Mouse (Mus musculus): ENCODE measurements around the gene Tufm. TPM values are rescaled to one million over a fixed set of nuclear protein-coding genes. Genes with fewer than 3 reads are reported as not detected.

Gene Tufm
- total RNA-seq, 2 experiments from 2014 or later: 141 to 168 TPM

DNA sequence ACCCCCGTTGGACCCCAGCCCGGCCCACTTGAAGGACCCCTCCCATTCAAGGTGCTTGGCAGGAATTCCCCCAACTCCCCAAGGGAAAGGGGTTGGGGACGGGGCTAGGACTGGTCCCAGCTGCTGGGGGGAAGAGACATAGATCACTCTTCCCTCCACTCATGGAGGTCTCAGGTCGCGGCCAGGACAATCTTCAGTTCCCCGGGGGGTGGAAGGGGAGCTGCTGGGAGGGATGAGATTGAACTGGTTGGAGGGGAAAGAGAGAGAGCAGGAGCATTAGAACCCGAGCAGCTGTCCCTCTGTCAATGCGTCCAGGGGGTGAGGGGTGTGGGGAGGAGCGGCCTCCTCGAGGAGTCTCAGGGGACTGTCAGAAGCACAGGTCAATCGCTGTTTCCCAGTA is 4.8 kb downstream of the Tufm start:
- no peak for ATAC-seq (replicated peaks; ENCODE audit: low FRiP score, low TSS enrichment, poor library complexity, severe bottlenecking)

GRCm38 (mm10) chr7:126494120-126494519 is 7.0 kb downstream of the Tufm start:
- no peak for ATAC-seq (replicated peaks; ENCODE audit: low FRiP score, low TSS enrichment, poor library complexity, severe bottlenecking)

GRCm38 (mm10) chr7:126496475-126496874 is 9.3 kb downstream of the Tufm start:
- no peak for ATAC-seq (replicated peaks; ENCODE audit: low FRiP score, low TSS enrichment, poor library complexity, severe bottlenecking)

GRCm38 (mm10) chr7:126497966-126498365 is 10.8 kb downstream of the Tufm start:
- ATAC-seq (replicated peaks; ENCODE audit: low FRiP score, low TSS enrichment, poor library complexity, severe bottlenecking): no peak

DNA sequence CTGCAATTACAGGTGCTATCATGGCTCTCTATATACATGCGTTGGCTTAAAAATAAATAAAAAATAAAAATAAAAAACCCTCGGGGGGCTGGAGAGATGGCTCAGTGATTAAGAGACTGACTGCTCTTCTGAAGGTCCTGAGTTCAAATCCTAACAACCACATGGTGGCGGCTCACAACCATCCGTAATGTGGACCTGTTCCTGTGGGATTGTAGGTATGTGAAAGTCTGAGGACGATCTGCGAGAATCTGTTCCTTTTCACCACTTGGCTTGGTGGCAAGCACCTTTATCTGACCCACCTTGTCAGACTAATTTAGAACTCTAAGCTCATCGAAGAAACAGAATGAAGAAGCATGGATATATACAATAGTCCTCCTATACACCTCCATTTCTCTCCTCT is 12.3 kb downstream of the Tufm start:
- no peak for ATAC-seq (replicated peaks; ENCODE audit: low FRiP score, low TSS enrichment, poor library complexity, severe bottlenecking)

GRCm38 (mm10) chr7:126501684-126502022 is 14.5 kb downstream of the Tufm start:
- no peak for ATAC-seq (replicated peaks; ENCODE audit: low FRiP score, low TSS enrichment, poor library complexity, severe bottlenecking)

- peak; percentile 78 for ATAC-seq (replicated peaks; ENCODE audit: low FRiP score, low TSS enrichment, poor library complexity, severe bottlenecking)
Observed at GRCm38 (mm10) chr7:126502023-126502741, 15.0 kb downstream of the Tufm start.

DNA sequence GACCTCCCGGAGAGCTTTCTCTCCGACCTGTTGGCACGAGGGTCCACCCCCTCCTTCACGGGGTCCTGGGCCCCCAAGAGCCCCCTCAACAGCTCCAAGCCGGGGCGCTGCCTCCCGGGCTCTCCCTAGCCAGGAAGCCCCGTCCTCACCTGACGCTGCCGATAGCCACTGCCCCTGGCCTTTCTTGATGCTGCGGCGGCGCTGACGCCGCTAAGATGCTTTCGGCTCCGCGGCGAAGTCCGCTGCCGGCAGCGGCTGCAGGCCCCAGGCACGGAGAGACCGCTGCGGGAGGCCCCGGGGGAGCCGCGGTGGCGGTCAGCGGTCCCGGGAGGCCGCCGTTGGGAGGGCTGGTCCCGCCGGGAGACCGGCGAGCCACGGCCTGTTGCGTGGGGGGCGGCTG is 15.6 kb downstream of the Tufm start:
- ATAC-seq (replicated peaks; ENCODE audit: low FRiP score, low TSS enrichment, poor library complexity, severe bottlenecking): peak; percentile 3; the same call in 1 of the 2 replicates

DNA sequence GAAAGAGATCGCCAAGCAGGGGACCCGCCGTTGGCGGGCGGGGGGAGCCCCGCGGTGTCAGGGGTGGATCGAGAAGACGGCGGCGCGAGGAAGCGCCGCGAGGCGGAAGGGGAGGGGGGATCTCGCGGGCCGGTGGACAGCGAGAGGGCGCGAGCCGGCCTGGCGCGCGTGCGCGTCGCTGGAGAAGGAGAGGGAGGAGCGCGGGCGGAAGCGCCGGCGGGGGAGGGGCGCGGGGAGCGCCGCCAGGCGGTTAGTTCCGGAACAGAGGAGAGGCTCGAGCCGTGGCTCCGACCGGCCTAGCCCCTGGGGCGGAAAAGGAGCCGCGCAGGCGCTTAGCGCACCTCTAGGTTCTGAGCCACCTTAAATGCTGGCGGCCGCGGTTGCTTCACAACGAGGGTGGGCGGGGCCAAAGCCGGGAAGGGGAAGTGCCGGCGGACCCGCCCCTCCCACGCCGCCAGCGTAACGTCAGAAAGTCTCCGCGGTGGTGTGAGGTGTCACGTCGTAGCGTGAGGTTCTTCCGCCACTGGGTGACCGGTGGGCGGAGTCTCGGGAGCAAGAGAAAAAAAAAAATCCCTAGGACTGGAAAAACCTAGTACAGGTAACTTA is 16.2 kb downstream of the Tufm start, which contains the start of gene Atxn2l:
TSS of gene Atxn2l (minus strand) at position 165 of the 606 bp plus-strand sequence.
- ATAC-seq (replicated peaks; ENCODE audit: low FRiP score, low TSS enrichment, poor library complexity, severe bottlenecking): peak; percentile 73

- ATAC-seq (replicated peaks; ENCODE audit: low FRiP score, low TSS enrichment, poor library complexity, severe bottlenecking): no peak
Observed at GRCm38 (mm10) chr7:126504913-126505312, 17.8 kb downstream of the Tufm start.

- ATAC-seq (replicated peaks; ENCODE audit: low FRiP score, low TSS enrichment, poor library complexity, severe bottlenecking): no peak
Observed at GRCm38 (mm10) chr7:126507126-126507778, 20.1 kb downstream of the Tufm start.

DNA sequence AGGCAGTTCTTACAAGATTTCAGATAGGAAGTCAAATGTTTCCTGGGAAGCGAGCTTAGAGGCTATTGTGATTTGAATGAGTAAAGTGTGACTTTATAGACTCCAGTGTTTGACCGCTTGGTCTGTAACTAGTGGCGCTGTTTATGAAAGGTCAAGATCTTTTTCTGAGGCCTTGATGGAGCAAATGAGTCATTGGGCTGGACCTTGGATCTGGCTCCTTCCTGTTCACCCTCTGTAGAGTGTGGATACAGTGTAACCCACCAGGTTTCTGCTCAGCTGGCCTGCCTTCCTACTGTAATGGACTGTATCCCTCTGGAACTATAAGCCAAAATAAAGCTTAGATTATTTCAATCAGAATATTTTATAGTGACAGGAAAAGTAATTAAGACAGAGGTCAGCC is 24.1 kb downstream of the Tufm start:
- ATAC-seq (replicated peaks; ENCODE audit: low FRiP score, low TSS enrichment, poor library complexity, severe bottlenecking): no peak

DNA sequence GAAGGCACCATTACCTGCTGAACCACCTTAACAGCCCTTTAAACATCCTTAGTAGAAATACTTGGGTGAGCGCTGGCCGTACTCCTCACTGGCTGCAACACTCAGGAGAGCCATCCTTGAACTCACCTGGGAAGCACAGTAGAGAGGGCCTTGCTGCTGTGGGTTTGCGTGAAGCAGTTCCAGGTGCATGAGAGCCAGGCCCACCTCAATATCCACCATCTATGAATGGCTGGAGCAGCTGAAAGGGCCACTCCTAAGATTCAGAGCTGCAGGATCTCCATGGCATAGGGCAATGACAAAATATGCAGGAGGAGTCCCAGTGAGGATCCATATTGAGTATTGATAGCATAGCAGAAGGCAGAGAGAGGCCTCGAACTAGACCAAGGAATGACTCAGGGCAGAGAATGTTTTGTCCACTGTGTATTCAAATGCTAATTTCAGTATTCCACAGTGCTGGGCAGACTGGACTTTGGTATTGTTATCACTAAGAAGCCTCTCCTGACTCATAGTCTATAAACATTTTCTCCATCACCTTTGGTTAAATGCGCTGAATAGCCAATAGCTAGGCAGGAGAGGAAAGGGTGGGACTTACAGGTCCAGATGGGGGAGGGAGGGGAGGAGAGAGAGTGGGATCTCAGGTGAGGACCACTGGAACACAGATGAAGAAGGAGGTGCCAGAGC is 31.2 kb downstream of the Tufm start:
- ATAC-seq (replicated peaks; ENCODE audit: low FRiP score, low TSS enrichment, poor library complexity, severe bottlenecking): no peak

DNA sequence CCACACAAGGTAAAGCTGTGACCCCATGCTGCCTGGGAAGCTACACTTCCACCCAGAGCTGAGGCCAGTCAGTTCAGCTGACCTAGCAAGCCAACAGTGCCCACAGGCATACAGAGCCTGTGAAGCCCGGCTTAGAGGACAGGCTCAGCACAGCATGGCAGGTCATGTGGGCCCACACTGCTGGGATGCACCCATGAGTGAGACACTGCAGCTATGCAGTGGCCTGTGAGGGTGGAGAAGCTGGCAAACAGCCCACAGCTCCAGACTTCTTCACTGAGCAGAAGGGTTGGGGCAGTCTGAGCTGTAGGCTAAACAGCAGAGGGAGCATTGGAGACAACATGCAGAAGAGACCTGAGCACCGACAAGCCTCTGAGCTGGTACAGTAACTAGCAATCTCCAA is 32.4 kb downstream of the Tufm start:
- ATAC-seq (replicated peaks; ENCODE audit: low FRiP score, low TSS enrichment, poor library complexity, severe bottlenecking): peak; percentile 81

- ATAC-seq (replicated peaks; ENCODE audit: low FRiP score, low TSS enrichment, poor library complexity, severe bottlenecking): no peak
Observed at GRCm38 (mm10) chr7:126523316-126523715, 36.2 kb downstream of the Tufm start.

DNA sequence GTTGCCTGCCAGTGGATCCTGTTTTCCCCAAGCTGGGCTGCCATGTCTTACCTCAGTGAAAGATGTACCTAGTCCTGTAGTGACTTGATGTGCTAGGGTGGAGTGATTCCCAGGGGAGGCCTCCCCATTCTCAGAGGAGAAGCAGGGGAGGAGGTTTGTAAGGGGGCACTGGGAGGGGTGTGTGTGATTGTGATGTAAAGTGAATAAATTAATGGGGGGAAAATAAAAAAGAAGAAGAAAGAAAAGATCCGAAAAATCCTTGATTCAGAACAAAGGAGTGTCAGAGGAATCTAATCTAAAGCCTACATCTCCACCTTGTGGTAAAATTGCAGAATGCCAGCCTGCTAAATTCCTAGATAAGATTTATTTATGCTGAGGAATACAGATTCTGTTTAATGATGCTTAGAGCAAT is 41.0 kb downstream of the Tufm start:
- ATAC-seq (replicated peaks; ENCODE audit: low FRiP score, low TSS enrichment, poor library complexity, severe bottlenecking): no peak

GRCm38 (mm10) chr7:126533434-126533833 is 46.3 kb downstream of the Tufm start:
- ATAC-seq (replicated peaks; ENCODE audit: low FRiP score, low TSS enrichment, poor library complexity, severe bottlenecking): no peak

- ATAC-seq (replicated peaks; ENCODE audit: low FRiP score, low TSS enrichment, poor library complexity, severe bottlenecking): peak; percentile 66; the same call in 1 of the 2 replicates
Observed at GRCm38 (mm10) chr7:126535766-126536165, 48.6 kb downstream of the Tufm start.

- no peak for ATAC-seq (replicated peaks; ENCODE audit: low FRiP score, low TSS enrichment, poor library complexity, severe bottlenecking)
Observed at GRCm38 (mm10) chr7:126536466-126536865, 49.3 kb downstream of the Tufm start.

Data from megakaryocyte-erythroid progenitor cell, adult 5-6 weeks (primary cell).